Mouse (Mus musculus) urinary bladder, postnatal 14 days (tissue): ENCODE measurements around the gene Krt6b.
"Not testable (repeated sequence)": the region's sequence is repeated elsewhere in the genome, so short reads cannot be mapped to it uniquely, and the experiment has no call there.

ENCODE experiments used
- DNase-seq: peaks from one replicate; pipeline ENCODE4 v3.0.0; 2021; ENCODE audit warnings: low spot score

The Krt6b gene

GRCm38 (mm10) chr15:101680187-101680586 lies at the start of gene Krt6b:
Gene Krt6b, minus strand, starts transcription at chr15:101680287.
- DNase-seq = no peak

- no peak for DNase-seq
Observed at GRCm38 (mm10) chr15:101724686-101725085, 44.6 kb upstream of the Krt6b start.

GRCm38 (mm10) chr15:101715831-101716230 lies 35.7 kb upstream of the Krt6b start:
- DNase-seq = peak; percentile 18

- peak; percentile 79 for DNase-seq
Observed at GRCm38 (mm10) chr15:101714356-101714755, 34.3 kb upstream of the Krt6b start.

- peak; percentile 76 for DNase-seq
Observed at GRCm38 (mm10) chr15:101713731-101714130, 33.6 kb upstream of the Krt6b start.

- peak; percentile 43 for DNase-seq
Observed at GRCm38 (mm10) chr15:101712720-101713119, 32.6 kb upstream of the Krt6b start, which contains the start of gene Krt5. Gene Krt5, minus strand, starts transcription at chr15:101712898.

GRCm38 (mm10) chr15:101708683-101709082 lies 28.6 kb upstream of the Krt6b start:
- no peak for DNase-seq

- no peak for DNase-seq
Observed at GRCm38 (mm10) chr15:101707454-101707853, 27.4 kb upstream of the Krt6b start.

- peak; percentile 23 for DNase-seq
Observed at GRCm38 (mm10) chr15:101704066-101704465, 24.0 kb upstream of the Krt6b start.

GRCm38 (mm10) chr15:101702380-101702779 lies 22.3 kb upstream of the Krt6b start:
- no peak for DNase-seq

GRCm38 (mm10) chr15:101699866-101700265 lies 19.8 kb upstream of the Krt6b start:
- no peak for DNase-seq

GRCm38 (mm10) chr15:101699192-101699591 lies 19.1 kb upstream of the Krt6b start:
- DNase-seq = no peak

- DNase-seq = no peak
Observed at GRCm38 (mm10) chr15:101697326-101698188, 17.5 kb upstream of the Krt6b start.

GRCm38 (mm10) chr15:101694207-101694606 lies 14.1 kb upstream of the Krt6b start, which contains the start of gene Krt6a:
Gene Krt6a, minus strand, starts transcription at chr15:101694307.
- no peak for DNase-seq

- not testable (repeated sequence) for DNase-seq
Observed at GRCm38 (mm10) chr15:101690460-101690859, 10.4 kb upstream of the Krt6b start.

GRCm38 (mm10) chr15:101688161-101688560 lies 8.1 kb upstream of the Krt6b start:
- peak; percentile 55 for DNase-seq

- no peak for DNase-seq
Observed at GRCm38 (mm10) chr15:101675978-101676377, 4.1 kb downstream of the Krt6b start.

GRCm38 (mm10) chr15:101652736-101653265 lies 27.3 kb downstream of the Krt6b start:
- no peak for DNase-seq

- no peak for DNase-seq
Observed at GRCm38 (mm10) chr15:101647280-101647679, 32.8 kb downstream of the Krt6b start, which contains the start of gene Gm5478. Gene Gm5478, minus strand, starts transcription at chr15:101647380.

GRCm38 (mm10) chr15:101627884-101628283 lies 52.2 kb downstream of the Krt6b start, which contains the start of gene Gm5414:
Gene Gm5414, minus strand, starts transcription at chr15:101628188.
- no peak for DNase-seq
